Comparison of ENCODE assay signal across 8 mouse cellular contexts in the genomic region with DNA sequence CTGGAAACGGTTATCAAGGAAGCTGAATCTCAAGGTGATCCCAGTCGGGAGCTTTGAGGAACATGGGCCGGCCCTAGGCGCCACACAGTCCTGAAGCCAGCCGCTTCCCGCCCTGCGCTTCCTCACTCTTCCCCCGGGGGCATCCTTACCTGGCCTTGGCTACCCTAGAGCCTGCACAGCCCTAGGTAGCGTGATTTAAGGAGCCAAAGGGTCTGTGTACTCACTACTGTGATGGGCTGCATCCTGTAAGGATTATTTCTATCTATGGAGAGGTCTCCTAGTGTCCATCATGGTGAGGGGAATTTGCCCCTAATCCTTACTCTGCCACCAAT. TPM values are rescaled to one million over a fixed set of nuclear protein-coding genes. Genes with fewer than 3 reads are reported as not detected.
DNase-seq lines count a peak whose midpoint lies in the region; ATAC-seq and TF ChIP-seq lines count a peak whose summit lies in the region.

No protein-coding gene starts in this region.

- peaks cover 15% of the 10 kb centered on the region for H3K4me1 ChIP-seq in lung, embryonic 16.5 days (replicated peaks; ENCODE audit: control insufficient read depth, insufficient read depth, low read length)
- H3K4me1 ChIP-seq in embryonic facial prominence, embryonic 14.5 days (ENCODE audit: control insufficient read depth, insufficient read depth, low read length) = peaks cover 17% of the 10 kb centered on the region
- 0 out of 2 replicates have a peak, but pooled peaks cover 6% of the 10 kb centered on the region for H3K4me1 ChIP-seq in intestine, embryonic 15.5 days (replicated peaks)

- peak; percentile 95 for ATAC-seq in lung, embryonic 16.5 days (ENCODE audit: low read depth)
- peak; percentile 96 for ATAC-seq in embryonic facial prominence, embryonic 14.5 days (ENCODE audit: low read depth)
- peak; percentile 98 for ATAC-seq in intestine, embryonic 15.5 days

- DNase-seq in lung, postnatal 14 days = no peak
- no peak for DNase-seq in embryonic facial prominence, embryonic 14.5 days (ENCODE audit: low spot score)
- DNase-seq in thymus, postnatal 14 days = no peak
- DNase-seq in adrenal gland, adult 2 months = no peak
- DNase-seq in retina, postnatal 1 day = no peak

- TF ChIP-seq POLR2A in myocyte (IDR thresholded peaks at IDR 0.05; ENCODE audit: insufficient read length, low read depth) = no peak

- H3ac ChIP-seq in myocyte (ENCODE audit: control insufficient read depth, insufficient read length) = peak overlapping the region; percentile 10

- WGBS in lung, embryonic 16.5 days = 0% methylated on average over 9 of the region's 9 CpGs
- 2% methylated on average over 9 of the region's 9 CpGs for WGBS in embryonic facial prominence, embryonic 14.5 days
- 0% methylated on average over 9 of the region's 9 CpGs for WGBS in intestine, embryonic 15.5 days

- peaks cover 44% of the 10 kb centered on the region for H3K79me2 ChIP-seq in myocyte (ENCODE audit: control insufficient read depth, insufficient read depth)

- H3K4me3 ChIP-seq in lung, embryonic 16.5 days (ENCODE audit: low read length) = peak overlapping the region; percentile 71
- H3K4me3 ChIP-seq in embryonic facial prominence, embryonic 14.5 days (ENCODE audit: low read depth, low read length) = peak overlapping the region; percentile 70
- peak overlapping the region; percentile 64 for H3K4me3 ChIP-seq in intestine, embryonic 15.5 days (replicated peaks)
- peak overlapping the region; percentile 60 for H3K4me3 ChIP-seq in myocyte

- H3K36me3 ChIP-seq in lung, embryonic 16.5 days (ENCODE audit: control insufficient read depth, insufficient read depth, low read length) = no peaks in the 10 kb centered on the region
- no peaks in the 10 kb centered on the region for H3K36me3 ChIP-seq in embryonic facial prominence, embryonic 14.5 days (ENCODE audit: control insufficient read depth, insufficient read depth, low read length)
- no peaks in the 10 kb centered on the region for H3K36me3 ChIP-seq in intestine, embryonic 15.5 days
- no peaks in the 10 kb centered on the region for H3K36me3 ChIP-seq in myocyte (ENCODE audit: control insufficient read depth, insufficient read depth)

- no peaks in the 10 kb centered on the region for H3K9me3 ChIP-seq in lung, embryonic 16.5 days (ENCODE audit: control insufficient read depth, low read length)
- H3K9me3 ChIP-seq in embryonic facial prominence, embryonic 14.5 days (ENCODE audit: control insufficient read depth, low read length) = no peaks in the 10 kb centered on the region
- H3K9me3 ChIP-seq in intestine, embryonic 15.5 days = no peaks in the 10 kb centered on the region

- H3K27ac ChIP-seq in lung, embryonic 16.5 days (ENCODE audit: low read length) = peak overlapping the region; percentile 47
- peak overlapping the region; percentile 73 for H3K27ac ChIP-seq in embryonic facial prominence, embryonic 14.5 days (replicated peaks; ENCODE audit: low read depth, low read length)
- H3K27ac ChIP-seq in intestine, embryonic 15.5 days = peak overlapping the region; percentile 67; the same call in 1 of the 2 replicates

- H3K4me2 ChIP-seq in lung, embryonic 16.5 days (ENCODE audit: low read depth, low read length) = peak overlapping the region; percentile 55
- H3K4me2 ChIP-seq in embryonic facial prominence, embryonic 14.5 days (ENCODE audit: low read depth, low read length) = peak overlapping the region; percentile 89
- peak overlapping the region; percentile 66 for H3K4me2 ChIP-seq in intestine, embryonic 15.5 days (replicated peaks)
- H3K4me2 ChIP-seq in myocyte (ENCODE audit: low read depth) = peak overlapping the region; percentile 77

- H3K9ac ChIP-seq in lung, embryonic 16.5 days (ENCODE audit: low read length) = peak overlapping the region; percentile 87
- peak overlapping the region; percentile 86 for H3K9ac ChIP-seq in embryonic facial prominence, embryonic 14.5 days (ENCODE audit: low read depth, low read length)
- peak overlapping the region; percentile 76 for H3K9ac ChIP-seq in intestine, embryonic 15.5 days

- no peaks in the 10 kb centered on the region for H3K27me3 ChIP-seq in lung, embryonic 16.5 days (ENCODE audit: control insufficient read depth, insufficient read depth, low read depth, low read length)
- H3K27me3 ChIP-seq in embryonic facial prominence, embryonic 14.5 days (replicated peaks; ENCODE audit: control insufficient read depth, insufficient read depth, low read length) = no peaks in the 10 kb centered on the region
- H3K27me3 ChIP-seq in intestine, embryonic 15.5 days (replicated peaks) = no peaks in the 10 kb centered on the region
- no peaks in the 10 kb centered on the region for H3K27me3 ChIP-seq in myocyte (ENCODE audit: control insufficient read depth, insufficient read depth, insufficient read length)

TF ChIP-seq in myocyte, 11 proteins besides CTCF, POLR2A, EP300 and RAD21:
- no peak for TF ChIP-seq SRF (IDR thresholded peaks at IDR 0.05; ENCODE audit: control insufficient read depth, insufficient read length, low read depth)
- no peak for TF ChIP-seq MYOG (IDR thresholded peaks at IDR 0.05; ENCODE audit: control insufficient read depth in 1 of 3, insufficient read depth in 1 of 3, insufficient read length in 2 of 3, low read depth in 2 of 3)
- no peak for TF ChIP-seq E2F4 (IDR thresholded peaks at IDR 0.05; ENCODE audit: insufficient read depth)
- no peak for TF ChIP-seq TCF3 (IDR thresholded peaks at IDR 0.05; ENCODE audit: insufficient read length, low read depth)
- TF ChIP-seq USF1 (IDR thresholded peaks at IDR 0.05; ENCODE audit: low read depth) = no peak
- TF ChIP-seq MAX (IDR thresholded peaks at IDR 0.05; ENCODE audit: low read depth) = no peak
- no peak for TF ChIP-seq MYOD1 (IDR thresholded peaks at IDR 0.05; ENCODE audit: control insufficient read depth in 1 of 3, insufficient read length in 2 of 3, low read depth in 2 of 3)
- TF ChIP-seq TCF12 (IDR thresholded peaks at IDR 0.05; ENCODE audit: insufficient read depth, poor library complexity, severe bottlenecking) = no peak
- TF ChIP-seq CEBPB (IDR thresholded peaks at IDR 0.05; ENCODE audit: insufficient read depth, poor library complexity, severe bottlenecking) = no peak
- no peak for TF ChIP-seq POLR2AphosphoS2 (IDR thresholded peaks at IDR 0.05; ENCODE audit: insufficient read length, low read depth)
- no peak for TF ChIP-seq REST (IDR thresholded peaks at IDR 0.05; ENCODE audit: insufficient read depth, insufficient read length)

RNA-seq across cellular contexts. Expression of gene Ccdc191, which starts 0.4 kb away (rescaled TPM):
- 14.8 and 16.6 TPM in 2 replicates for polyA plus RNA-seq in lung, embryonic 16.5 days (2015; fragmentation: Nextera tagmentation; extraction: Ambion mirVana)
- polyA plus RNA-seq in embryonic facial prominence, embryonic 14.5 days (2014; fragmentation: Nextera tagmentation; extraction: Ambion mirVana) = 10.0 and 11.9 TPM in 2 replicates
- 11.1 and 11.5 TPM in 2 replicates for polyA plus RNA-seq in intestine, embryonic 15.5 days (2015; fragmentation: Nextera tagmentation; extraction: Ambion mirVana)
- polyA plus RNA-seq in myocyte (2012; fragmentation: generic; extraction: Trizol) = 1.5 TPM
- total RNA-seq in adrenal gland, adult 2 months (2021) = 1 to 10 TPM; 4.7 to 6.0 TPM
- polyA plus RNA-seq in adrenal gland, adult 2 months (2012; rRNA removed) = 0.86 and 1.6 TPM in 2 replicates

RNA-seq across cellular contexts. Expression of gene Qtrt2, which starts 36.6 kb away (rescaled TPM):
- 21.1 and 24.8 TPM in 2 replicates for polyA plus RNA-seq in lung, embryonic 16.5 days (2015; fragmentation: Nextera tagmentation; extraction: Ambion mirVana)
- 28.3 and 34.1 TPM in 2 replicates for polyA plus RNA-seq in embryonic facial prominence, embryonic 14.5 days (2014; fragmentation: Nextera tagmentation; extraction: Ambion mirVana)
- 22.0 and 25.0 TPM in 2 replicates for polyA plus RNA-seq in intestine, embryonic 15.5 days (2015; fragmentation: Nextera tagmentation; extraction: Ambion mirVana)
- 9.5 TPM for polyA plus RNA-seq in myocyte (2012; fragmentation: generic; extraction: Trizol)
- total RNA-seq in adrenal gland, adult 2 months (2021) = 10 to 100 TPM; 28.0 TPM
- polyA plus RNA-seq in adrenal gland, adult 2 months (2012; rRNA removed) = 6.2 and 15.6 TPM in 2 replicates
